Mouse (Mus musculus) limb, embryonic 14.5 days (tissue): ENCODE measurements at regions not wholly inside any gene's neighbourhood (a gene's known extent, or its start where the extent isn't known, plus 50 kb on each side); places are given as distances from the start of the nearest gene placed in this dataset.

ENCODE experiments used
- ATAC-seq: fragments of 200-750 bp; cut with Nextera tagmentation; 2 replicates; pipeline ENCODE4 v1.8.0; 2017; ENCODE audit warnings: low read depth, moderate number of reproducible peaks, moderate TSS enrichment; ENCODE audit not compliant: low FRiP score
- DNase-seq: peaks from one replicate; pipeline ENCODE4 v3.0.0-alpha.2; 2015; ENCODE audit warnings: low spot score
- H3K27ac ChIP-seq: fragments of 300-500 bp; sonication (generic); replicated peaks from 2 replicates; pipeline ENCODE4 v1.5.1; 2014; ENCODE audit warnings: low read depth, mild to moderate bottlenecking, low read length, moderate library complexity, mixed read lengths
- H3K27me3 ChIP-seq: fragments of 300-500 bp; sonication (generic); 2 replicates; pipeline ENCODE4 v1.6.1; 2014; ENCODE audit warnings: low read length, mixed read lengths; ENCODE audit not compliant: control insufficient read depth, insufficient read depth
- H3K36me3 ChIP-seq: fragments of 300-500 bp; sonication (generic); 2 replicates; pipeline ENCODE4 v1.6.1; 2014; ENCODE audit warnings: mild to moderate bottlenecking, low read length, moderate library complexity, mixed read lengths; ENCODE audit not compliant: control insufficient read depth, insufficient read depth
- H3K4me1 ChIP-seq: fragments of 300-500 bp; sonication (generic); 2 replicates; pipeline ENCODE4 v1.6.1; 2014; ENCODE audit warnings: antibody characterized with exemption, low read length, mixed read lengths; ENCODE audit not compliant: control insufficient read depth, insufficient read depth
- H3K4me2 ChIP-seq: fragments of 300-500 bp; sonication (generic); replicated peaks from 2 replicates; pipeline ENCODE4 v1.6.1; 2014; ENCODE audit warnings: low read depth, mild to moderate bottlenecking, low read length, moderate library complexity; ENCODE audit not compliant: severe bottlenecking
- H3K4me3 ChIP-seq: fragments of 300-500 bp; sonication (generic); replicated peaks from 2 replicates; pipeline ENCODE4 v1.5.1; 2014; ENCODE audit warnings: low read length
- H3K9ac ChIP-seq: fragments of 300-500 bp; sonication (generic); 2 replicates; pipeline ENCODE4 v1.6.1; 2014; ENCODE audit warnings: mild to moderate bottlenecking, low read depth, low read length, moderate library complexity; ENCODE audit not compliant: severe bottlenecking
- H3K9me3 ChIP-seq: fragments of 300-500 bp; sonication (generic); 2 replicates; pipeline ENCODE4 v1.6.1; 2016; ENCODE audit warnings: low read length; ENCODE audit not compliant: control insufficient read depth
- POLR2A ChIP-seq: fragments of 200-500 bp; IDR thresholded peaks from 2 replicates; pipeline ENCODE4 v1.8.0; 2012; ENCODE audit warnings: inconsistent platforms, mild to moderate bottlenecking, moderate library complexity, borderline replicate concordance; ENCODE audit not compliant: insufficient read depth, insufficient read length; ENCODE audit errors: extremely low read depth
- WGBS: fragments of 180-500 bp; shearing (Covaris S2); extraction: QIAGEN DNeasy Blood & Tissue Kit; methylation state at CpG from one replicate; pipeline ENCODE4 v1.1.7; 2014; 5-methylcytosine and 5-hydroxymethylcytosine counted together

DNA sequence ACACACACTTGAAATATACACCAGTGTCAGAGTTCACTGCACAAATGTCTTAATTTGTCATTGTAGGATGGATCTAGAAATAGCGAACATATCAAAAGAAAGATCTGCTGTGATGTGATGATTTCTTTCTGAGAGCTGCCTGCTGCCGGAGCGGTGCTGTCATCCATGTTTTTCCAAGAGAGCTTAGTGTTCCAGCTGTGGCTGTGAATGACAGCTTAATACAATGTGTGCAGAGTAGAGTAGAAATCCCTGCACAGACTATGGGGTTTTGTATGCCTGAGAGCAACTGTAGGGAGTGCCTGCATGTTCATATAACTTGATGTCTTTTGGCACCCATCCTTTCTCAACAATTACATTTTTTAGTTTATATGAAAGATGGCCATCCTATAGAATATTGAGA lies 274.6 kb upstream of the Btbd3 start:
- no peak for ATAC-seq
- no peak overlapping the region for H3K4me2 ChIP-seq
- no peak overlapping the region for H3K27ac ChIP-seq
- no peak overlapping the region for H3K4me3 ChIP-seq
- no peak overlapping the region for H3K9ac ChIP-seq
- H3K27me3 ChIP-seq: no peaks in the 10 kb centered on the region
- H3K4me1 ChIP-seq: no peaks in the 10 kb centered on the region
- no peaks in the 10 kb centered on the region for H3K9me3 ChIP-seq
- no peak for TF ChIP-seq POLR2A
- DNase-seq: no peak
- WGBS: 78% methylated on average over 3 of the region's 3 CpGs
- no peaks in the 10 kb centered on the region for H3K36me3 ChIP-seq

DNA sequence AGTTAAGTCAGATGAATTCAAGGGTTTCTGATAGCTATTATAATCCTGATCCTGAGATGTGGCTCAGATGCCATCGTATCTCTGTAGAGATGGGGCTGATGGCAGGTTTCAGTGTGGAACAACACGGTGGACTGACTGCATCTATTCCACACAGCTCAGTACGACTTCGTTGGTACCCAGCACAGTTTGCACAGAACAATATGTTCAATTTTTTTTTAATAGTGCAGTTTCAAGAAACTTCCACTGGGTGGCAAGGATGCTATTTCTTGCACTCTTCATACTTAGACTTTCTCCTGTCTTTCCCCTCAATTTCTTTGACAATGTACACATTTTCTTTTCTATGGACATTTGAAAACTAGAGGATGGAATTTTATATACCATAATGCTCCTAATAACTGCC lies 278.6 kb upstream of the Btbd3 start:
- Histone ChIP-seq H3K9me3 (no peaks in the 10 kb centered on the region), H3K27ac (no peak overlapping the region), H3K9ac (no peak overlapping the region), H3K4me2 (no peak overlapping the region), H3K4me3 (no peak overlapping the region), H3K27me3 (no peaks in the 10 kb centered on the region), H3K4me1 (no peaks in the 10 kb centered on the region), H3K36me3 (no peaks in the 10 kb centered on the region)
- ATAC-seq: no peak
- DNase-seq: peak; percentile 55
- TF ChIP-seq POLR2A: no peak
- 48% methylated on average over 4 of the region's 4 CpGs for WGBS

DNA sequence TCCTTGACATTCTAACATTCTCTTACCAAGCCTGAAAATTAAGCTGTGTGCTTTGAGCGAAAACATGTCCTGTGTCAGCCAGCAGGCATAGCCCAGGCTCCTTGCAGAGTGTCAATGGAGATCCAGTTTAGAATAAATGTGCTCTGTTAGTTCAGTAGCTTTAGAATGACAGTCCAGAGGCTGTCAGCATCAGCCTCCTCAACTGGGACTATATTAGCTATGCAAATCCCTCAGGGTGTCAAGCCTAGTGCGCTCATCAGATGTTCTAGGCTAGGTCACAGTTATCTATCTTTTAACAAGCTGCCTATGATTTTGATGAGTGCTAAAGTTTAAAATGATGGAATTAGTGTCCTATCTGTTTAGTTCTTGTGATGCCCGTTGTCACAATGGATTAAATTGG lies 281.7 kb upstream of the Btbd3 start:
- Histone ChIP-seq H3K4me2 (no peak overlapping the region), H3K27me3 (no peaks in the 10 kb centered on the region), H3K4me3 (no peak overlapping the region), H3K9me3 (no peaks in the 10 kb centered on the region), H3K27ac (no peak overlapping the region), H3K9ac (no peak overlapping the region), H3K36me3 (no peaks in the 10 kb centered on the region), H3K4me1 (no peaks in the 10 kb centered on the region)
- no peak for DNase-seq
- TF ChIP-seq POLR2A: no peak
- WGBS: 76% methylated on average over 3 of the region's 3 CpGs
- ATAC-seq: no peak

DNA sequence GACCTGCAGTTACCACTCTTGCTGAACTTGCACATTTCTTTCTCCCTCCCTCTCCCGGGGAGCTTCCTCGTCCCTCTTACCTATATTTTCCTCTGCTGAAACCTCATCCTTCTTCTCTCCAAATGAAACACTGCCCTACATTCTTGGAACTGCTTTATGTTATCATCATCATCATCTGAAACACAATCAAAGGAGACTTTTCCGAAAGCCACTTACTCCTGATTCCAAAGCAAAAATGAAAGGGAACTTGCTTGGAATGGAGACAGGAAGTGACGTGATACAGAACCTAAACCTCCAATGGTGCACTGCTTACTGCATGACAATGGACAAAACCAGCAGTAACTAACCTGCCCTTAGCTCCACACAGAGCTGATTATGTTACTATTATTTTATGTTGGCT lies 287.2 kb upstream of the Btbd3 start:
- no peaks in the 10 kb centered on the region for H3K4me1 ChIP-seq
- no peak for TF ChIP-seq POLR2A
- no peak overlapping the region for H3K4me2 ChIP-seq
- WGBS: 77% methylated on average over 4 of the region's 4 CpGs
- no peak overlapping the region for H3K27ac ChIP-seq
- no peaks in the 10 kb centered on the region for H3K27me3 ChIP-seq
- ATAC-seq (no peak), DNase-seq (no peak)
- H3K4me3 ChIP-seq: no peak overlapping the region
- no peaks in the 10 kb centered on the region for H3K9me3 ChIP-seq
- no peaks in the 10 kb centered on the region for H3K36me3 ChIP-seq
- no peak overlapping the region for H3K9ac ChIP-seq

DNA sequence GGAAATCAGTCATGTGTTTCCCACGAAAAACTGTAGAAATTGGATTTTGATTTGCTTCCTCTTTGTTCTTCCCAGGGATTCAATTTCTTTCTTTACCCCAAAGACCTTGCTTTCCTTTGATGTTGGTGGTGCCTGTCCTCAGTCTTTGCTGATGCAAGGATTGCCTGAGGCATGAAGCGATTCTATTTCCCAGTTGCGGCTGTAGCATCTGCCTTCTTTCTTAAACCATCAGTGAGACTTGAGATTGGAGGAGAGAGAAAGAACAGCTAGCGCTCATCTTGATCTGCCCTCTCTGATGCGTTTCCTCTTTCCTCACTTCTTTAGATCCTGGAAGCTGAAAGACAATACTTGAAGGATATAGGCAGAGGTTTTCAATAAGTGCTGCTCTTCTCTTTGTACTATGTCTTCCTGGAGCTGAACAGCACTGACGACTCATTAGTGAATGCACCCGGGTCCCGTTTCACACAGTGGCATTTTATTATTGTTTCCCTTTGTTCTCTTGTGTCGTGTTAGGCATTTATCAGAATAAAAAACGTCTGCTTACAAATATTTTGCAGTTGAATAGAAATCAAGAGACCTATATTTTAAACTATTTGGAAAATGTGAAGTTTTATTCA lies 289.8 kb upstream of the Btbd3 start:
- Histone ChIP-seq H3K36me3 (no peaks in the 10 kb centered on the region), H3K4me1 (no peaks in the 10 kb centered on the region), H3K9ac (no peak overlapping the region), H3K4me3 (no peak overlapping the region), H3K27me3 (no peaks in the 10 kb centered on the region), H3K9me3 (no peaks in the 10 kb centered on the region), H3K4me2 (no peak overlapping the region), H3K27ac (no peak overlapping the region)
- ATAC-seq (no peak), DNase-seq (no peak)
- WGBS: 46% methylated on average over 10 of the region's 10 CpGs
- TF ChIP-seq POLR2A: no peak

DNA sequence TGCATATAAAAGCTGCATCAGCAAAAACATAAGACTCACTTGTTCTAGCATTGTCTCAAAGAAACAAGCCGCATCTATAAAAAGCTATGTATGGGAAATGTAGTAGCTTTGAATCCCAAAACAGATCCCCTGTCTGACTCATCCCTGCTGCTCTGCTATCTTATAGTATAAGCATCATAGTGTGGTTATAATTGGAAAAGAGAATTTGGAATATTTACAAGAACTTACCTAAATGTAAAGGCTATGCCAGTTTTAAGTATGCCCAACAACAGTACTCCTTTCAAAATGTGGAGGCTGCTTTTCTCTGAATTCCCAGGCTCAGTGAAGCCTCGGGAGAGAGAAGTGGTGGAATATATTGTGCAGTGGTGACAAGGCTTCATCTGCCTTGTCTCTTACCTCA lies 301.5 kb upstream of the Btbd3 start:
- 91% methylated on average over 2 of the region's 2 CpGs for WGBS
- ATAC-seq: no peak

More for the DNA sequence above, 301.5 kb upstream of the Btbd3 start:
- TF ChIP-seq POLR2A: no peak
- Histone ChIP-seq H3K9ac (no peak overlapping the region), H3K27ac (no peak overlapping the region), H3K9me3 (no peaks in the 10 kb centered on the region), H3K36me3 (no peaks in the 10 kb centered on the region), H3K4me3 (no peak overlapping the region), H3K4me1 (no peaks in the 10 kb centered on the region), H3K4me2 (no peak overlapping the region), H3K27me3 (no peaks in the 10 kb centered on the region)
- no peak for DNase-seq
